Mouse (Mus musculus): ENCODE data around the gene Myl6. TPM values are rescaled to one million over a fixed set of nuclear protein-coding genes. Genes with fewer than 3 reads are reported as not detected.
"Not testable (repeated sequence)": the region's sequence is repeated elsewhere in the genome, so short reads cannot be mapped to it uniquely, and the experiment has no call there.

Gene Myl6
- polyA plus RNA-seq, 1 experiment from 2014 or later = 818 TPM

DNA sequence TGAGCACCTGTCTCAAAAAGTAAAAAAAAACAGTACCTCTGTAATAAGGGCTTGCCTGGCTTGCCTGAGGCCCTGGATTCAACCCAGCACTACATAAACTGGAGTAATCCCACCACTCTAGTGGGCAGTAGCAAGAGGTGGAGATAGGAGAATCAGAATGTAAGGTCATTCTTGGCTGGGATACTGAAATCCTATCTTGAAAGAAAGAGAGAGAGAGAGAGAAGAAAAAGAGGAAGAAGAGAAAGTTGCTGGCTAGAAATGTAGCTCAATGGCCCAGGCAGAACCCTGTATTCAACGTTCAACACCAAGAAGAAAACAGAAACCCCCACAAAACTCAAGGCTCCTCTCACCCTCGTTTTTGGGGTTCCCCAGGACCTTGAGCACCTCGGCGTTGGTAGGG lies 2.0 kb upstream of the Myl6 start:
- DNase-seq (ENCODE audit: low spot score) (no peak), ATAC-seq (no peak)
- Histone ChIP-seq H3K27ac (ENCODE audit: low read depth, low read length) (no peak overlapping the region), H3K4me2 (ENCODE audit: low read length) (no peak overlapping the region), H3K9me3 (replicated peaks; ENCODE audit: control insufficient read depth, low read length) (no peaks in the 10 kb centered on the region), H3K4me1 (ENCODE audit: control insufficient read depth, insufficient read depth, low read length) (peaks cover 12% of the 10 kb centered on the region), H3K4me3 (ENCODE audit: low read depth, low read length) (no peak overlapping the region), H3K36me3 (ENCODE audit: control insufficient read depth, insufficient read depth, low read length) (peaks cover 11% of the 10 kb centered on the region), H3K9ac (ENCODE audit: low read length) (no peak overlapping the region), H3K27me3 (replicated peaks; ENCODE audit: control insufficient read depth, insufficient read depth, low read length) (no peaks in the 10 kb centered on the region)
- 78% methylated on average over 4 of the region's 4 CpGs for WGBS

DNA sequence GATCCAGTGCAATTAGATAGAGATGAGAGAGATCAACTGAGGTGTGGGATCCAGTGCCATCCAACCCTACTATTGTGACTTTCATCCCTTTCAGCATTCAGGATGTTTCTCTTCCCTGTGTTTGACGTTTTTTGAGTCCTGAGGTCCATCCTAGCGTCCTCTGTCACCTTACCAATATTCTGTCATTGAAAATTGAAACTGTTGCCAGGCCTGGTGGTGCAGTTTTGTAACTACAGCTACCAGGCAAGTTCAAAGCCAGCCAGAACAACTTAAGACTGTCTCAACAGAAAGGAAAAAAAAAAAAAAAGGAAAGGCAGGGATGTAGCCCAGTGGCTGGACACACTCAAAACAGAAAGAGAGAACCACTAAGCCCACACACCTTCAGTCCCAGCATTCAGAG lies 1.3 kb upstream of the Myl6 start:
- no peak for DNase-seq (ENCODE audit: low spot score)
- no peak for ATAC-seq
- no peak overlapping the region for H3K9ac ChIP-seq (ENCODE audit: low read length)
- H3K36me3 ChIP-seq (ENCODE audit: control insufficient read depth, insufficient read depth, low read length) = peaks cover 18% of the 10 kb centered on the region
- H3K27ac ChIP-seq (ENCODE audit: low read depth, low read length) = no peak overlapping the region
- H3K4me3 ChIP-seq (ENCODE audit: low read depth, low read length) = no peak overlapping the region
- H3K9me3 ChIP-seq (replicated peaks; ENCODE audit: control insufficient read depth, low read length) = no peaks in the 10 kb centered on the region
- H3K4me2 ChIP-seq (ENCODE audit: low read length) = peak overlapping the region; percentile 75; the same call in 1 of the 2 replicates
- H3K4me1 ChIP-seq (ENCODE audit: control insufficient read depth, insufficient read depth, low read length) = peaks cover 12% of the 10 kb centered on the region
- H3K27me3 ChIP-seq (replicated peaks; ENCODE audit: control insufficient read depth, insufficient read depth, low read length) = no peaks in the 10 kb centered on the region
- 72% methylated on average over 2 of the region's 2 CpGs for WGBS

DNA sequence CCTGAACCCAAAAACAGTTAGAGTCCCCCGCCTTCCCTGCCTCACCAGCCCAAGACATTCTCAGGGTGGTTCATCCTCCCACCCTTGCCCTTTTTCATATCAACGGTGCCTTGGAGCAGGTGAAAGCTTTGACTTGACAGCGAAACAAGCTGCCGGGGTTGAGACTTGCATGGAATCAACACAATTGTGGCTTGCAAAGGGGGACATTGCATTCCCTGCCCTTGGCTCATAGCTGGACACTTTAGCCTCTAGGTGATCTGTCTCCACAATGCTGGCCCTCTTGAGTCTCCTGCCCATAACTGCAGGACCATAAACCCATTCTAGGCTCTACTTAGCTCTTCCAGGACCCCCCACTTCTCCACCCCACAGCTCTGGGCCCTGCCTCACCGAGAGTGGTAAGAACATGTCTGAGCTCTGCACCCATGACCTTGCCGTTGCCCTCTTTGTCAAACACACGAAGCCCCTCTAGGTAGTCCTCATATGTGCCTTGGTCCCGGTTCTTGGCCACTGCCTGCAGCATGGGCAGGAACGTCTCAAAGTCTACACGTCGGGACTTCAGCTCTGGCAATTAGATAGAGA lies 811 bp upstream of the Myl6 start:
- DNase-seq (ENCODE audit: low spot score) = no peak
- Histone ChIP-seq H3K27me3 (replicated peaks; ENCODE audit: control insufficient read depth, insufficient read depth, low read length) (no peaks in the 10 kb centered on the region), H3K9me3 (replicated peaks; ENCODE audit: control insufficient read depth, low read length) (no peaks in the 10 kb centered on the region), H3K9ac (ENCODE audit: low read length) (peak overlapping the region; percentile 83), H3K4me3 (ENCODE audit: low read depth, low read length) (peak overlapping the region; percentile 72), H3K27ac (ENCODE audit: low read depth, low read length) (peak overlapping the region; percentile 92), H3K4me2 (ENCODE audit: low read length) (peak overlapping the region; percentile 75), H3K36me3 (ENCODE audit: control insufficient read depth, insufficient read depth, low read length) (peaks cover 23% of the 10 kb centered on the region), H3K4me1 (ENCODE audit: control insufficient read depth, insufficient read depth, low read length) (peaks cover 12% of the 10 kb centered on the region)
- WGBS = 63% methylated on average over 11 of the region's 11 CpGs
- no peak for ATAC-seq

DNA sequence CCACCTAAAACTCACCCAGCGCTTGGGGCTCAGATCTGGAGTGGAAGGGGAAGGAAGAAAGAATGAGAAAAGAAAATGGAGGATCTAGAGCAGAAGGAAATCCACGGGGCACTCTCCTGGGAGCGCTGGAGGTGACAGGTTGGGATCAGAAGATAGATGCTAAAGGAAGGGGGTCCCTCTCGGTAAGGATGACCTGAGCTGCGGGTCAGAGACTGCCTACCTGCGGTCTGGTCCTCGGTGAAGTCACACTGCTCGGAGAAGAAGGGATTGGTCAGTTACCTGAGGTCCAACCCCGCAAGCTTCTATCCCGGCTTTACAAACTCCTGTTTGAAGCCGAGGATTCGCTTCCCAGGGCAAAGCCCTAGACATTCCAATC lies 638 bp downstream of the Myl6 start:
- WGBS = 0% methylated on average over 12 of the region's 12 CpGs
- H3K27me3 ChIP-seq (replicated peaks; ENCODE audit: control insufficient read depth, insufficient read depth, low read length) = no peaks in the 10 kb centered on the region
- H3K4me2 ChIP-seq (ENCODE audit: low read length) = peak overlapping the region; percentile 75
- peaks cover 37% of the 10 kb centered on the region for H3K36me3 ChIP-seq (ENCODE audit: control insufficient read depth, insufficient read depth, low read length)
- peaks cover 12% of the 10 kb centered on the region for H3K4me1 ChIP-seq (ENCODE audit: control insufficient read depth, insufficient read depth, low read length)
- no peaks in the 10 kb centered on the region for H3K9me3 ChIP-seq (replicated peaks; ENCODE audit: control insufficient read depth, low read length)
- peak overlapping the region; percentile 83 for H3K9ac ChIP-seq (ENCODE audit: low read length)
- H3K4me3 ChIP-seq (ENCODE audit: low read depth, low read length) = peak overlapping the region; percentile 72
- H3K27ac ChIP-seq (ENCODE audit: low read depth, low read length) = peak overlapping the region; percentile 92
- peak; percentile 27; the same call in 1 of the 2 replicates for ATAC-seq
- DNase-seq (ENCODE audit: low spot score) = no peak

DNA sequence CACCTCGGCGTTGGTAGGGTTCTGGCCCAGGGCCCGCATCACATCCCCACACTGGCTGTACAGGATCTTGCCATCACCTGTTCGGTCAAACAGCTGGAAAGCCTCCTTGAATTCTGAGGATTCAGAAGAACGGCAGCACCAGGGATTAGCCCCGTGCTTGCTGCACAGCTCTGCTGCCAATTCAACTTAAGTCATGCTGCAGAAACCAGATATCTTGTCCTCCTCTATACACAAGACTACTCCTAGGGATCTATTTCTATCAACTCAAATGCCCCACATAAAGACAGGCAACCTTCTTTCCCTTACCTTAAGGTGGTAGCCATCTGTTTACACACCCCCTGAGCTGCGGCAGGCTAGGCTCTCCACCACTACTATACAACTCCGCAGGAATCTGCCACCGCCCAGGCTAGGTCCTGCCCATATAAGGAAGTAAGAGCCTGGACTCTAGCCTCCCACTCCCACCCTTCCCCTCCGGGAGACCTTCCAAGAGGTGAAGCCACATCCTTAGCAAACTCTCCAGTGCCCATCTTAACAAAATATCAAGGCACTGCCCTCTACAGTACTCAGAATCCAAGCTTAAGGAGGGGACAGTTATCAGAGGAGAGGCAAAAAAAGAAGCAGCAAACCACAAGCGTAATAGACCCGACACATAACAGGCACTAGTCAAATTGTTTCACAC lies 1.2 kb downstream of the Myl6 start:
- Histone ChIP-seq H3K27me3 (replicated peaks; ENCODE audit: control insufficient read depth, insufficient read depth, low read length) (no peaks in the 10 kb centered on the region), H3K9me3 (replicated peaks; ENCODE audit: control insufficient read depth, low read length) (no peaks in the 10 kb centered on the region), H3K36me3 (ENCODE audit: control insufficient read depth, insufficient read depth, low read length) (peaks cover 43% of the 10 kb centered on the region), H3K4me1 (ENCODE audit: control insufficient read depth, insufficient read depth, low read length) (peaks cover 12% of the 10 kb centered on the region), H3K4me3 (ENCODE audit: low read depth, low read length) (peak overlapping the region; percentile 72), H3K9ac (ENCODE audit: low read length) (peak overlapping the region; percentile 83), H3K4me2 (ENCODE audit: low read length) (peak overlapping the region; percentile 75), H3K27ac (ENCODE audit: low read depth, low read length) (peak overlapping the region; percentile 92)
- WGBS = 30% methylated on average over 12 of the region's 12 CpGs
- DNase-seq (ENCODE audit: low spot score) = peak; percentile 48
- ATAC-seq = 0 out of 2 replicates have a peak, but pooled peaks have one; percentile 8

DNA sequence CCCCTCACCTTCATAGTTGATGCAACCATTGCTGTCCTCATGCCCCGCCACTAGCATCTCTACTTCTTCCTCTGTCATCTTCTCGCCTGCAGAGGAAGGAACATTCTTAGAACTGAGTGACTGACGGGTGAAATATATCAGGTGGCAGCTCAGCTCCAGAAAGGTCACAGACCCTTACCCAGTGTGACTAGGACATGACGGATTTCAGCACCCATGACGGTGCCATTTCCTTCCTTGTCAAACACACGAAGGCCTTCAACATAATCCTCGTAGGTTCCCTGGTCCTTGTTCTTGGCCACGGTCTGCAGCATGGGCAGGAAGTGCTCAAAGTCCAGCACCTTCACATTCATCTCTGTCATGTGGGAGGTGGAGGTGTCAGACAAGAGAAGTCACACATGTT lies 1.9 kb downstream of the Myl6 start:
- H3K36me3 ChIP-seq (ENCODE audit: control insufficient read depth, insufficient read depth, low read length) = peaks cover 50% of the 10 kb centered on the region
- H3K9ac ChIP-seq (ENCODE audit: low read length) = peak overlapping the region; percentile 83; the same call in 1 of the 2 replicates
- H3K27me3 ChIP-seq (replicated peaks; ENCODE audit: control insufficient read depth, insufficient read depth, low read length); DNase-seq (ENCODE audit: low spot score); ATAC-seq; H3K9me3 ChIP-seq (replicated peaks; ENCODE audit: control insufficient read depth, low read length); H3K27ac ChIP-seq (ENCODE audit: low read depth, low read length): not testable (repeated sequence)
- WGBS = 84% methylated on average over 7 of the region's 8 CpGs
- H3K4me3 ChIP-seq (ENCODE audit: low read depth, low read length) = peak overlapping the region; percentile 72
- peak overlapping the region; percentile 75 for H3K4me2 ChIP-seq (ENCODE audit: low read length)
- peaks cover 12% of the 10 kb centered on the region for H3K4me1 ChIP-seq (ENCODE audit: control insufficient read depth, insufficient read depth, low read length)

DNA sequence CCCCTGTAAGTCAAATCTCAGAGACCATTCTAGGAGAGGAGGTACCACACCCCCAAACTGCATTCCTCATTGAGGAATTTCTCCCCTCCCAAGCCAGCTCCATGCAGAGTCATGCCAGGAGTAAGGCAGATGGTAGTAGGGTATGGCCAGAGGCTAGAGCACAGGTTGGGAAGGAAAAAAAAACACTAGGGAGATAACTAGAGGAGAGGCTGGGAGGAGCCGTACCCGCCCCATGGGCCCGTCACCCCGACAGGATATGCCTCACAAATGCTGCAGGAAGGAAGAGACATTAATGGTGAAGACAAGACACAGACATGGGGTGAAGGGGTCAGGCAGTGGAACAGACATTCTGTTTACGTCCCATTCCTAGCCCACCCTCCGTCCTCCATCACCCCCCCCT lies 2.5 kb downstream of the Myl6 start:
- peaks cover 54% of the 10 kb centered on the region for H3K36me3 ChIP-seq (ENCODE audit: control insufficient read depth, insufficient read depth, low read length)
- no peaks in the 10 kb centered on the region for H3K27me3 ChIP-seq (replicated peaks; ENCODE audit: control insufficient read depth, insufficient read depth, low read length)
- no peak overlapping the region for H3K4me3 ChIP-seq (ENCODE audit: low read depth, low read length)
- H3K27ac ChIP-seq (ENCODE audit: low read depth, low read length) = no peak overlapping the region
- no peak for ATAC-seq
- 83% methylated on average over 6 of the region's 6 CpGs for WGBS
- no peak overlapping the region for H3K9ac ChIP-seq (ENCODE audit: low read length)
- H3K4me2 ChIP-seq (ENCODE audit: low read length) = peak overlapping the region; percentile 16; the same call in 1 of the 2 replicates
- no peak for DNase-seq (ENCODE audit: low spot score)
- H3K9me3 ChIP-seq (replicated peaks; ENCODE audit: control insufficient read depth, low read length) = no peaks in the 10 kb centered on the region
- H3K4me1 ChIP-seq (ENCODE audit: control insufficient read depth, insufficient read depth, low read length) = peaks cover 12% of the 10 kb centered on the region

DNA sequence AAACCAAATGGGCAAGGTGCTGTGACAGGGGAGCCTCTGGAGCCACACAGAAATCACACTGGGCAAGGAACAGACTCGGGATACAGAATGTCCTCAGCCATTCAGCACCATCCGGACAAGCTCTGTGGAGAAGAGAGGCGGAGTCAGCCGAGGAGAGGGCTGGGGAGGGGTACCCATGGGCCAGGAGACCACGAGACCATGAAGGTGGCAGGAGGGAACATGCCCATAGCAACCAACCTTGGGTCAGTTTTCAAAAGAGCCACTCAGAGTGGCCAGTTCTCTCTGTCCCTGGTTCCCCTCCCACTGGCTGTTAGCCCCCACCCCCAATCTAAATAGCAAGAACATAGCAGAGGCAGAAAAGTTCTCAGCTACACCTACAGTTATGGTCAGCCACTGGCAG lies 3.0 kb downstream of the Myl6 start:
- Histone ChIP-seq H3K4me1 (ENCODE audit: control insufficient read depth, insufficient read depth, low read length) (peaks cover 12% of the 10 kb centered on the region), H3K27me3 (replicated peaks; ENCODE audit: control insufficient read depth, insufficient read depth, low read length) (no peaks in the 10 kb centered on the region), H3K4me3 (ENCODE audit: low read depth, low read length) (no peak overlapping the region), H3K9me3 (replicated peaks; ENCODE audit: control insufficient read depth, low read length) (no peaks in the 10 kb centered on the region), H3K36me3 (ENCODE audit: control insufficient read depth, insufficient read depth, low read length) (peaks cover 59% of the 10 kb centered on the region), H3K27ac (ENCODE audit: low read depth, low read length) (no peak overlapping the region), H3K9ac (ENCODE audit: low read length) (no peak overlapping the region), H3K4me2 (ENCODE audit: low read length) (no peak overlapping the region)
- DNase-seq (ENCODE audit: low spot score) = no peak
- WGBS = 41% methylated on average over 5 of the region's 5 CpGs
- no peak for ATAC-seq

DNA sequence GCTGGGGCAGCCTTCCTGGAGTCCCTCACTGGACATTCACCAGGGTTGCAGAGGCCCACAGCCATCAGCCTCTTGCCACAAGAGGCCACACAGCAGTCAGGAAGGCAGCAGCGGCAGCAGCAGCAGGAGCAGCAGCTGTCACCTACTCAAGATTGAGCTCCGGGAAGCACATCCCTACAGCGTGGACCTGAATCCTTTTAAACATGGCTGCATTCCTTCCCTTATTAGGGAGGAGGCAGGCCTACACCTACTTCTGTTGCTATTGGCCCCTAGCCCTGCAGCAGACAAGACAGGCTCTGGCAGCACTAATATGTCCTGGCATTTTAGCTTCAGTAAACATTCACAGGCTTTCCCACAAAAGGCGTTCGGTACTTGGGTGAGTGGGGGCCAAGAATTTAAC lies 3.7 kb downstream of the Myl6 start:
- H3K4me2 ChIP-seq (ENCODE audit: low read length) = no peak overlapping the region
- 83% methylated on average over 5 of the region's 5 CpGs for WGBS
- H3K36me3 ChIP-seq (ENCODE audit: control insufficient read depth, insufficient read depth, low read length) = peaks cover 66% of the 10 kb centered on the region
- H3K27ac ChIP-seq (ENCODE audit: low read depth, low read length) = no peak overlapping the region
- no peaks in the 10 kb centered on the region for H3K27me3 ChIP-seq (replicated peaks; ENCODE audit: control insufficient read depth, insufficient read depth, low read length)
- H3K9ac ChIP-seq (ENCODE audit: low read length) = no peak overlapping the region
- peaks cover 12% of the 10 kb centered on the region for H3K4me1 ChIP-seq (ENCODE audit: control insufficient read depth, insufficient read depth, low read length)
- H3K9me3 ChIP-seq (replicated peaks; ENCODE audit: control insufficient read depth, low read length) = no peaks in the 10 kb centered on the region
- no peak for ATAC-seq
- no peak overlapping the region for H3K4me3 ChIP-seq (ENCODE audit: low read depth, low read length)
- DNase-seq (ENCODE audit: low spot score) = no peak
